Mouse (Mus musculus) inflammation-experienced regulatory T-cells, adult 16 weeks (primary cell): Measurements from ENCODE around the gene Hbp1. TPM values are rescaled to one million over a fixed set of nuclear protein-coding genes. Genes with fewer than 3 reads are reported as not detected.

Source experiments
- polyA plus RNA-seq: library from polyadenylated mRNA; unstranded; fragments of 100-300 nt; shearing (Covaris generic); gene quantifications from one replicate; pipeline ENCODE4 v1.2.1, GENCODE M21; 2017

Gene Hbp1
- polyA plus RNA-seq = 147 TPM

GRCm38 (mm10) chr12:31949759-31950658, at the start of gene Hbp1:
Gene Hbp1, minus strand, starts transcription at chr12:31950535.

Other genes starting within 250 kb of the Hbp1 start
- 2.2 TPM for gene Gpr22, start 236.6 kb downstream of the Hbp1 start, polyA plus RNA-seq
- gene Prkar2b, start 110.8 kb upstream of the Hbp1 start, polyA plus RNA-seq = 0.55 TPM